Mouse (Mus musculus) thymus, postnatal 10 days (tissue): ENCODE data around the gene Gm13278.
"Not testable (repeated sequence)": the region's sequence is repeated elsewhere in the genome, so short reads cannot be mapped to it uniquely, and the experiment has no call there.

Experiments used
- DNase-seq, 2 experiments: peaks; one replicate each; pipeline ENCODE4 v3.0.0; 2021; ENCODE audit warnings: low spot score in 2 of 2

Gene Gm13278

DNA sequence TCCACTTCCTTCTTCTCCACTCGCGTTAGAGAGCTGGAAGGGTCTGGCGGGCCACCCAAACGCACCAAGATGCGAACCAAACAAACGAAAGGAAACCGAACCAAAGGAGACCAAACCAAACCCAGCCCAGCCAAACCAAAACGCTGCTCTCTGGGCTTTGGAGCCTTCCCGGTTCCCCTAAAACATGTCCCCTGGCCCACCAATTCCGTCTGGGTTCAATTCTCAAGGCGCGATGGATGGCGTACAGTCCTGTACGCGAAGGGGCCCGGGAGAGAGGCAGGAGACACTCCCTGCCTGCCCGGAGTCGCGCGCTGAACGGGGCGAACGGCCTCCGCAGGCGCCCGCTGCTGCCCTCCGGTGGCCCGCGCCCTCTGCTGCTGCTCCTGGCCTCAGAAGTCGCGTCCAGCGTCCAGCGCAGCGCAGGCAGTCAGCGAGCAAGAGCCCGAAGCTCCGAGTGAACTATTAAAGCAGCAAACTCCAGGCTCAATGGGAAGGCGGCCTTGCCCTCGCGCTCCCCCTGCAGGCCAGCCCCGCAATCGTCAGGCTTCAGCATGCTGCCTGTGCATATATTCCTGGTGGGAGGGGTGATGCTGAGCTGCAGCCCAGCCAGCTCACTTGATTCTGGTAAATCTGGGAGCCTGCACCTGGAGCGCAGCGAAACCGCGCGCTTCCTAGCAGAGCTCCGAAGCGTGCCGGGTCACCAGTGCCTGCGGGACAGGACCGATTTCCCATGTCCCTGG lies 2.8 kb downstream of the Gm13278 start, which contains the start of gene Gm13275:
TSS of gene Gm13275 (plus strand) at position 552 of the 740 bp plus-strand sequence.
- peak; percentile 57 to 69 for DNase-seq

DNA sequence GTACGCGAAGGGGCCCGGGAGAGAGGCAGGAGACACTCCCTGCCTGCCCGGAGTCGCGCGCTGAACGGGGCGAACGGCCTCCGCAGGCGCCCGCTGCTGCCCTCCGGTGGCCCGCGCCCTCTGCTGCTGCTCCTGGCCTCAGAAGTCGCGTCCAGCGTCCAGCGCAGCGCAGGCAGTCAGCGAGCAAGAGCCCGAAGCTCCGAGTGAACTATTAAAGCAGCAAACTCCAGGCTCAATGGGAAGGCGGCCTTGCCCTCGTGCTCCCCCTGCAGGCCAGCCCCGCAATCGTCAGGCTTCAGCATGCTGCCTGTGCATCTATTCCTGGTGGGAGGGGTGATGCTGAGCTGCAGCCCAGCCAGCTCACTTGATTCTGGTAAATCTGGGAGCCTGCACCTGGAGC lies 5.7 kb downstream of the Gm13278 start, which contains the start of gene Gm13279:
TSS of gene Gm13279 (plus strand) at position 301 of the 400 bp plus-strand sequence.
- DNase-seq: not testable (repeated sequence)

DNA sequence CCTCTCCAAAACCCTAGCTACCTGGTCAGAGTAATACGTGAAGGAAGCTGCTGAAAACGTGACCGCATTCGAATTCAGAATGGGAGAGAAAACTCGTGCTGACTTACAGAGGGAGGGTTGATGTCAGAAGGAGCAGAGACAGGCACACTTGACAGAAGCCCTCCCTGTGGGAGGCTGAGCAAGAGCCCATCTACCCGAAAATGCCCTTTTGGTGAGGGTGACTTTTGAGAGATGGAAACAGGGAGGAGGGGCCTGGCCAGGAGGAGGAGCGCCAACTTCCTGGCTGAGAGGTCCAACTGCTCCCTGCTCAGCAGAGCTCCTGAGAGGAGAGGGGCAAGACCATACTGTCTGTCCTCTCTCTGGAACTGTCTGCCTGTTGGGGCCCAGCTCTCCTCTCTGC lies 8.0 kb downstream of the Gm13278 start, which contains the start of gene Gm13285:
TSS of gene Gm13285 (plus strand) at position 301 of the 400 bp plus-strand sequence.
- not testable (repeated sequence) for DNase-seq

DNA sequence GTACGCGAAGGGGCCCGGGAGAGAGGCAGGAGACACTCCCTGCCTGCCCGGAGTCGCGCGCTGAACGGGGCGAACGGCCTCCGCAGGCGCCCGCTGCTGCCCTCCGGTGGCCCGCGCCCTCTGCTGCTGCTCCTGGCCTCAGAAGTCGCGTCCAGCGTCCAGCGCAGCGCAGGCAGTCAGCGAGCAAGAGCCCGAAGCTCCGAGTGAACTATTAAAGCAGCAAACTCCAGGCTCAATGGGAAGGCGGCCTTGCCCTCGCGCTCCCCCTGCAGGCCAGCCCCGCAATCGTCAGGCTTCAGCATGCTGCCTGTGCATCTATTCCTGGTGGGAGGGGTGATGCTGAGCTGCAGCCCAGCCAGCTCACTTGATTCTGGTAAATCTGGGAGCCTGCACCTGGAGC lies 11.6 kb downstream of the Gm13278 start, which contains the start of gene Gm13287:
TSS of gene Gm13287 (plus strand) at position 301 of the 400 bp plus-strand sequence.
- DNase-seq: not testable (repeated sequence)

DNA sequence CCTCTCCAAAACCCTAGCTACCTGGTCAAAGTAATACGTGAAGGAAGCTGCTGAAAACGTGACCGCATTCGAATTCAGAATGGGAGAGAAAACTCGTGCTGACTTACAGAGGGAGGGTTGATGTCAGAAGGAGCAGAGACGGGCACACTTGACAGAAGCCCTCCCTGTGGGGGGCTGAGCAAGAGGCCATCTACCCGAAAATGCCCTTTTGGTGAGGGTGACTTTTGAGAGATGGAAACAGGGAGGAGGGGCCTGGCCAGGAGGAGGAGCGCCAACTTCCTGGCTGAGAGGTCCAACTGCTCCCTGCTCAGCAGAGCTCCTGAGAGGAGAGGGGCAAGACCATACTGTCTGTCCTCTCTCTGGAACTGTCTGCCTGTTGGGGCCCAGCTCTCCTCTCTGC lies 13.9 kb downstream of the Gm13278 start, which contains the start of gene Gm13288:
TSS of gene Gm13288 (plus strand) at position 301 of the 400 bp plus-strand sequence.
- DNase-seq: not testable (repeated sequence)

DNA sequence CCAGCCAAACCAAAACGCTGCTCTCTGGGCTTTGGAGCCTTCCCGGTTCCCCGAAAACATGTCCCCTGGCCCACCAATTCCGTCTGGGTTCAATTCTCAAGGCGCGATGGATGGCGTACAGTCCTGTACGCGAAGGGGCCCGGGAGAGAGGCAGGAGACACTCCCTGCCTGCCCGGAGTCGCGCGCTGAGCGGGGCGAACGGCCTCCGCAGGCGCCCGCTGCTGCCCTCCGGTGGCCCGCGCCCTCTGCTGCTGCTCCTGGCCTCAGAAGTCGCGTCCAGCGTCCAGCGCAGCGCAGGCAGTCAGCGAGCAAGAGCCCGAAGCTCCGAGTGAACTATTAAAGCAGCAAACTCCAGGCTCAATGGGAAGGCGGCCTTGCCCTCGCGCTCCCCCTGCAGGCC lies 14.4 kb downstream of the Gm13278 start:
- DNase-seq: not testable (repeated sequence)

DNA sequence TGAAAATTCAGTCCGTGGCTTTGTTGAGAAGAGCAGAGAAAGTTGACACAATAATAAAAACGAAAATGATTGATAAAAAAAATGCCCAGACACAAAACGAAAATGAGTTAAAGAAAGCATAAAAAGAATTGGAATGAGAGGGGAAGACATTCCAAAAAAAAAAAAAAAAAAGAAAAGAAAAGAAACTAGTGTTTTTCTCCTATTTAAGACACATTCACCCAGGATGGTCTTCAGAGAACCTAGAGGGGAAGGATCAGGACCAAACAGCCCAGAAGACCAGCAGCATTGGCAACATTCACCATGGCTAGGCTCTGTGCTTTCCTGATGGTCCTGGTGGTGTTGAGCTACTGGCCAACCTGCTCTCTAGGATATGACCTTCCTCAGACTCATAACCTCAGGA lies 24.6 kb downstream of the Gm13278 start, which contains the start of gene Ifna7:
TSS of gene Ifna7 (plus strand) at position 301 of the 400 bp plus-strand sequence.
- no peak for DNase-seq

DNA sequence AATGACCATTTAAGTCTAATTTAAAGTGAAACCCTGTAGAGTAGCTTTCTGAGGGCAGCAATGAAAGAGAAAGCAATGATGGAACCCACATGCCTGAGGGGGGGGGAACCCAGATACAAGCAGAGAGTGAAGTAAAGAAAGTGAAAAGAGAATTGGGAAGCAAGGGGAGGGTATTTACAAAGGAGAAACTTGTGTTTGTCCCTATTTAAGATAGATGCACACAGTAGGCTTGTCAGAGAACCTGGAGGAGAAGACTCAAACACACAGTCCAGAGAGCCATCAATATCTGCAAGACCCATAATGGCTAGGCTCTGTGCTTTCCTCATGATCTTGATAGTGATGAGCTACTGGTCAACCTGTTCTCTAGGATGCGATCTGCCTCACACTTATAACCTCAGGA lies 28.3 kb downstream of the Gm13278 start, which contains the start of gene Ifna11:
TSS of gene Ifna11 (plus strand) at position 301 of the 400 bp plus-strand sequence.
- DNase-seq: no peak

DNA sequence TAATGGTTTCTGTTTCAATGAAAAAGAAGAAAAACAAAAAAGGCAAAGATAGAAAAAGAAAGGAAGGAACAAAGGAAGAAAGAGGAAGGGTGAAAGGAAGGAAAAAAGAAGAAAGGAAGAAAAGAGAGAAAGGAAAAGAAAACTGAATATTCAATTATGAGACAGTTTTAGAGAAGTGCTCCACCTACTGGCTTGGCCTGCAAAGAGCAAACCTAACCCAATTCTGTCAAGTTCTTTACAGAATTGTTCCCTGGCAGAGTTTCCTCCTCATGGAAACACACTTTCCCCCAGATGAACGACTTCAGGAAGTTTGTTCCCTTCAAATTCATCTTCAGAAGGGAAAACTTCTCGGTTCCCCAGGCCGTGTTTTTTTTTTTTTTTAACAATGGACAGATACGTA lies 31.6 kb downstream of the Gm13278 start:
- peak in 1 of 2 experiments; percentile 22 for DNase-seq

DNA sequence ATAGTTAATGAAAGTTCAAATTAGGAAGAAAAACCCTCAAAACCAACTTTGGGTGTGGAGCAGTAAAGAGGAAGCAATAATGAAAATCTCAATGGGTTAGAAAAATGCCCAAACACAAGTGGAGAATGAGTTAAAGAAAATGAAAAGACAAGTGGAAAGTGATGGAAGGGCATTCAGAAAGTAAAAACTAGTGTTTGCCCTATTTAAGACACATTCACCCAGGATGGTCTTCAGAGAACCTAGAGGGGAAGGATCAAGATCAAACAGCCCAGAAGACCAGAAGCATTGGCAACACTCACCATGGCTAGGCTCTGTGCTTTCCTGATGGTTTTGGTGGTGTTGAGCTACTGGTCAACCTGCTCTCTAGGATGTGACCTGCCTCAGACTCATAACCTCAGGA lies 35.8 kb downstream of the Gm13278 start, which contains the start of gene Ifna6:
TSS of gene Ifna6 (plus strand) at position 301 of the 400 bp plus-strand sequence.
- DNase-seq: not testable (repeated sequence)

DNA sequence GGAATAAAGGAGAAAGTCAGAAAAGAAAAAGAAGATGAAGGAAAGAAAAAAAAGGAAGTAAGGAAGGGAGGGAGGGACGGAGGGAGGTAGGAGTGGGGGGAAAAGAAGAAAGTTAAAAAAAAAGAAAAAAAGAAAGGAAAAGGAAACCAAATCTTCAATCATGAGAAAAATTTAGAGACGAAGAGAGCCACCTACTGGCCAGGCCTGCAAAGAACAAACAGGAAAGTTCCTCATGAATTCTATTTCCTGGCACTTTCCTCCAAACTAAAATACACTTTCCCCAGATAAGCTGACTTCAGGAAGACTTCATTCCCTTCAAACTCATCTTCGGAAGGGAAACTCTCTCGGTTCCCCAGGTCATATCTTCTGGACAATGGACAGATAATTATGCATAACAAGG lies 39.2 kb downstream of the Gm13278 start:
- peak in 1 of 2 experiments; percentile 32 for DNase-seq

DNA sequence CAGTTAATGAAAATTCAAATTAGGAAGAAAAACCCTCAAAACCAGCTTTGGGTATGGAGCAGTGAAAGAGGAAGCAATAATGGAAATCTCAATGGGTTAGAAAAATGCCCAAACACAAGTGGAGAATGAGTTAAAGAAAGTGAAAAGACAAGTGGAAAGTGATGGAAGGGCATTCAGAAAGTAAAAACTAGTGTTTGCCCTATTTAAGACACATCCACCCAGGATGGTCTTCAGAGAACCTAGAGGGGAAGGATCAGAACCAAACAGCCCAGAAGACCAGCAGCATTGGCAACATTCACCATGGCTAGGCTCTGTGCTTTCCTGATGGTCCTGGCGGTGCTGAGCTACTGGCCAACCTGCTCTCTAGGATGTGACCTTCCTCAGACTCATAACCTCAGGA lies 43.9 kb downstream of the Gm13278 start, which contains the start of gene Ifna5:
TSS of gene Ifna5 (plus strand) at position 301 of the 400 bp plus-strand sequence.
- DNase-seq: not testable (repeated sequence)

DNA sequence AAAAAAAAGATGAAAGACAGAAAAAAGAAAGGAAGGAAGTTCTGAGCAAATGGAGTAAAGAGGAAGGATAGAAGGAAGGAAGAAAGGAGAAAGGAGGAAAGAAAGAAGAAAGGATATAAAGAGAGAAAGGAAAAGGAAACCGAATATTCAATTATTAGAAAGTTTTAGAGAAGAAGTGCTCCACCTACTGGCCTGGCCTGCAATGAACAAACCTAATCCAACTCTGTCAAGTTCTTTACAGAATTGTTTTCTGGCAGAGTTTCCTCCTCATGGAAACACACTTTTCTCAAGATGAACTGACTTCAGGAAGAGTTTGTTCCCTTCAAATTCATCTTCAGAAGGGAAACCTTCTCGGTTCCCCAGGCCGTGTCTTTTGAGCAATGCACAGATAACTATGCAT lies 47.5 kb downstream of the Gm13278 start:
- DNase-seq: no peak

DNA sequence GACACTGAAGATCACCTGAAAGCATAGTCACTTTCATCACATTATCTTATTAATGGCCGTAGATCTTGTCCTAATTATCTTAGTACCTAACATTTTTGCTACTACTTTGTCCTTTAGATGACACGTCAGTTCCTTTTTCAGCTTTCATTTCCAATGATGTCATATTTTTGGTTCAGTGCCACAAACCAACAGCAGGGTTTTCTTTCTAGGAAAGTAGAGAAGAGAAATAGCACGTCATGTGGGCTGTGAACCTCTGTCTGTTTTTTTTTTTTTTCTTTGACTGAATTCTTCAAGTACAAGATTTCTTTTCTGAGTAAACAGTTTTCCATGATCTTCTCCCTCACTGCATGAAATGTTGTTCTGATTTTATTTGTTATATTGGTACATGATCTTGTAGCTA lies 48.7 kb downstream of the Gm13278 start:
- DNase-seq: no peak

DNA sequence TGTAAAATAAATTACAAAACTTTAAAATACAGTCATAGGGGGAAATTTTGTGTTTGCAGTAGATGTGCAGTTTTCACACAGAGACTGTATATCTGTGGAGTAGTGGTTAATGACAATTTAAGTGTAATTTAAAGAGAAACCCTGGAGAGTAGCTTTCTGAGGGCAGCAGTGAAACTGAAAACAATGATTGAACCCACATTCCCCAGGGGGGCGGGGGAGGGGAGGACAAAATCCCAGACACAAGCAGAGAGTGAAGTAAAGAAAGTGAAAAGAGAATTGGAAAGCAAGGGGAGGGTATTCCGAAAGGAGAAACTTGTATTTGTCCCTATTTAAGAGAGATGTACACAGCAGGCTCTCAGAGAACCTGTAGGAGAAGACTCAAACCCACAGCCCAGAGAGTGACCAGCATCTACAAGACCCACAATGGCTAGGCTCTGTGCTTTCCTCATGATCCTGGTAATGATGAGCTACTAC lies 50.1 kb downstream of the Gm13278 start, which contains the start of gene Ifna4:
TSS of gene Ifna4 (plus strand) at position 424 of the 474 bp plus-strand sequence.
- no peak for DNase-seq
